Mouse (Mus musculus): ENCODE data around the gene Myom3.

GRCm38 (mm10) chr4:135776850-135777249 is 17.3 kb downstream of the Myom3 start:
- no peak for TF ChIP-seq CTCF (IDR thresholded peaks at IDR 0.05; ENCODE audit: borderline replicate concordance, insufficient read depth, low read depth, low read length)
- no peak for TF ChIP-seq POLR2A (IDR thresholded peaks at IDR 0.05; ENCODE audit: borderline replicate concordance, insufficient read depth, low read length)
